Mouse (Mus musculus) pancreas, adult 10 weeks (tissue): ENCODE results near the gene Pou5f2. TPM values are rescaled to one million over a fixed set of nuclear protein-coding genes. Genes with fewer than 3 reads are reported as not detected.

Source experiments
- polyA plus RNA-seq: library from polyadenylated mRNA; stranded (reverse); fragments of 350-450 nt; fragmentation: Illumina TruSeq; extraction: RNeasy Lipid Tissue Mini Kit (QIAGEN cat#74804); gene quantifications from one replicate; pipeline ENCODE4 v1.2.3, GENCODE M21; 2015; ENCODE audit warnings: low read depth, low replicate concordance; ENCODE audit not compliant: insufficient read depth

Pou5f2 gene
- not detected for polyA plus RNA-seq

DNA sequence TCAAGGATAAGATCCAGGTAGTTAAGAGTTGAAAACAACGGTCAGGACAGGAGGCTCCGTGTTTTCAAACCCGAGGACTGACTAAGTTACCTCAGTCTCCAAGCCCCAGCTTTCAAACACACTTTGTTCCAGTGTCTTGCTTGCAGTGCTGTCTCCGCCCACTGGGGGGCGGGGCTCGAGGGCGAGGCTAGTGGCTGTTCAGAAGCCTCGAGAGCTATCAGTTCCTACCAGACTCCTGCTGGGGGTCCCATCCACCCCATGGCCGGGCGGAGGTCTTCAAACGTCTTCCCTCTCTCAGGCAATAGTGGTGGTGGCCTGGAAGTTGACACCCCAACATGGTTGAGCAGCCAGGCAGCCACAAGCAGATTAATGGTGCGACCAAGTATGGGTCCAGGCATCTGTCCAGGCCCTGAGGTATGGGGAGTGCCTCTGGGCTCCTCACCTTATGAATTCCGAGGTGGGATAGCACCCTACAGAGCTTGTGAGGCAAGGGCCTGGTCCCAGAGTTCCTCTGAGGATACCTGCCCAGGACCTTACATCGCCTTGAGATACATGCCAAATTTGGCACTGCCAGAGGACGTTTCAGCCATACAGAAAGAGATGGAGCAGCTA is at the start of gene Pou5f2:
Gene Pou5f2, plus strand, starts transcription at position 220 of the 612 bp plus-strand sequence.

Other genes starting within 250 kb of the Pou5f2 start
- gene Nr2f1, start 174.9 kb downstream of the Pou5f2 start, polyA plus RNA-seq, result 1.2 TPM